8 mouse cellular contexts compared by ENCODE assay signal in the genomic region with DNA sequence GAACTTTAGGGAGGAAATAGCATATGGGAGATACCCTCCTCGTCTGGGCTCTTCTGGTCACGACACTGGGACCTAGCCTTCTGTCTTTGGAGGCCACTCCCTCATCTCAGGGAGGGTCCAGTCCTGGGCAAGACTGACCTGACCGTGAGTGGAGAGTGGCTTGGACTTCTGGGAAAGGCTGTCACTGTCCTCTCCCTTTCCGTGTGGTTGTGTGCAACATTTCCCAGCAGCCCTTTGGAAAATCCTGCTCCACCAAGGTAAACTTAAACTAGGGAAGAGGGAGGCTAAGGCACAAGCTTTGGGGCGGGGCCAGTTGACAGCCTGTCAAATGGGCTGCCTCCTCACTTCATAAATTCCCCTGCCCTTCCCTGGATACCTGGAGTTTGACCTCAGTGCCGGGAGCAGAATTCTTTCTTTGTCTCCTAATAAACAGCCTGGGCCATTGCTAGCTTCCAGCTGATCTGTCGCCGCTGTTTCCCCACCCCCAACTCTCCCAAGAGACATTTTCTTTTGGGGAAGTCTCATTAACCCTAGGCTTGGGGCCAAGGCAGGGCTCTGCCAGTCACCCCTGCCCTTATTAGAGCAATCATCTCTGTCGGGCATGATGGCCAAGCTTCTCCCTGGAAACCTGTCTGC. TPM values are rescaled to one million over a fixed set of nuclear protein-coding genes. Genes with fewer than 3 reads are reported as not detected.
DNase-seq lines count a peak whose midpoint lies in the region; ATAC-seq and TF ChIP-seq lines count a peak whose summit lies in the region.

No protein-coding gene starts in this region.

- no peaks in the 10 kb centered on the region for H3K79me2 ChIP-seq in liver, adult 2 months (ENCODE audit: control insufficient read depth, insufficient read depth, low read length)

- H3K4me1 ChIP-seq in liver, adult 2 months (ENCODE audit: control insufficient read depth, insufficient read depth, low read length): peaks cover 2% of the 10 kb centered on the region; the same call in 1 of the 2 replicates
- peaks cover 11% of the 10 kb centered on the region for H3K4me1 ChIP-seq in liver, embryonic 11.5 days (replicated peaks; ENCODE audit: control insufficient read depth, insufficient read depth, low read length)
- H3K4me1 ChIP-seq in embryonic facial prominence, embryonic 14.5 days (ENCODE audit: control insufficient read depth, insufficient read depth, low read length): peaks cover 27% of the 10 kb centered on the region
- peaks cover 32% of the 10 kb centered on the region for H3K4me1 ChIP-seq in kidney, embryonic 15.5 days

- no peaks in the 10 kb centered on the region for H3K27me3 ChIP-seq in liver, adult 2 months (ENCODE audit: control insufficient read depth, insufficient read depth, low read length)
- no peaks in the 10 kb centered on the region for H3K27me3 ChIP-seq in liver, embryonic 11.5 days (replicated peaks; ENCODE audit: control insufficient read depth, insufficient read depth, low read length)
- H3K27me3 ChIP-seq in embryonic facial prominence, embryonic 14.5 days (replicated peaks; ENCODE audit: control insufficient read depth, insufficient read depth, low read length): no peaks in the 10 kb centered on the region
- peaks cover 13% of the 10 kb centered on the region for H3K27me3 ChIP-seq in kidney, embryonic 15.5 days

- H3K9ac ChIP-seq in liver, adult 2 months (ENCODE audit: low read depth, low read length): no peak overlapping the region
- no peak overlapping the region for H3K9ac ChIP-seq in liver, embryonic 11.5 days (ENCODE audit: low read depth, low read length)
- no peak overlapping the region for H3K9ac ChIP-seq in embryonic facial prominence, embryonic 14.5 days (ENCODE audit: low read depth, low read length)
- no peak overlapping the region for H3K9ac ChIP-seq in kidney, embryonic 15.5 days

- H3K9me3 ChIP-seq in liver, embryonic 11.5 days (ENCODE audit: control insufficient read depth, low read length): no peaks in the 10 kb centered on the region
- no peaks in the 10 kb centered on the region for H3K9me3 ChIP-seq in embryonic facial prominence, embryonic 14.5 days (ENCODE audit: control insufficient read depth, low read length)
- H3K9me3 ChIP-seq in kidney, embryonic 15.5 days (replicated peaks): no peaks in the 10 kb centered on the region

- no peak overlapping the region for H3K4me3 ChIP-seq in liver, adult 2 months (ENCODE audit: insufficient read depth, low read depth, low read length)
- no peak overlapping the region for H3K4me3 ChIP-seq in liver, embryonic 11.5 days (ENCODE audit: low read depth, low read length)
- no peak overlapping the region for H3K4me3 ChIP-seq in embryonic facial prominence, embryonic 14.5 days (ENCODE audit: low read depth, low read length)
- no peak overlapping the region for H3K4me3 ChIP-seq in kidney, embryonic 15.5 days (replicated peaks)

- H3K27ac ChIP-seq in liver, adult 2 months (replicated peaks; ENCODE audit: insufficient read depth, low read depth, low read length): no peak overlapping the region
- H3K27ac ChIP-seq in liver, embryonic 11.5 days (ENCODE audit: low read depth, low read length): no peak overlapping the region
- no peak overlapping the region for H3K27ac ChIP-seq in embryonic facial prominence, embryonic 14.5 days (replicated peaks; ENCODE audit: low read depth, low read length)
- H3K27ac ChIP-seq in kidney, embryonic 15.5 days: peak overlapping the region; percentile 54

- 25% methylated on average over 9 of the region's 9 CpGs for WGBS in liver, adult 2 months
- WGBS in liver, embryonic 11.5 days: 34% methylated on average over 9 of the region's 9 CpGs
- 24% methylated on average over 9 of the region's 9 CpGs for WGBS in embryonic facial prominence, embryonic 14.5 days
- 22% methylated on average over 9 of the region's 9 CpGs for WGBS in kidney, embryonic 15.5 days

- H3K36me3 ChIP-seq in liver, adult 2 months (ENCODE audit: control insufficient read depth, insufficient read depth, low read length): no peaks in the 10 kb centered on the region
- no peaks in the 10 kb centered on the region for H3K36me3 ChIP-seq in liver, embryonic 11.5 days (ENCODE audit: control insufficient read depth, insufficient read depth, low read length)
- no peaks in the 10 kb centered on the region for H3K36me3 ChIP-seq in embryonic facial prominence, embryonic 14.5 days (ENCODE audit: control insufficient read depth, insufficient read depth, low read length)
- no peaks in the 10 kb centered on the region for H3K36me3 ChIP-seq in kidney, embryonic 15.5 days

- no peak for ATAC-seq in liver, embryonic 11.5 days (replicated peaks; ENCODE audit: low FRiP score)
- ATAC-seq in embryonic facial prominence, embryonic 14.5 days (ENCODE audit: low read depth): peak; percentile 42; the same call in 1 of the 2 replicates
- peak; percentile 63 for ATAC-seq in kidney, embryonic 15.5 days (replicated peaks; ENCODE audit: low FRiP score)

- TF ChIP-seq POLR2A in liver, adult 2 months (IDR thresholded peaks at IDR 0.05; ENCODE audit: extremely low read depth, insufficient read depth, low read length): no peak

- intact Hi-C loops in heart, postnatal 10 days (cut with DNase I): no loop called here

- peak; percentile 53 for DNase-seq in liver, adult 2 months (ENCODE audit: extremely low read depth, low read depth, low spot score)
- no peak for DNase-seq in liver, embryonic 11.5 days (ENCODE audit: low spot score)
- DNase-seq in embryonic facial prominence, embryonic 14.5 days (ENCODE audit: low spot score): peak; percentile 68
- peak; percentile 91 for DNase-seq in retina, embryonic 14.5 days (ENCODE audit: low spot score)
- no peak for DNase-seq in thymus, postnatal 0 days (ENCODE audit: low spot score)
- DNase-seq in spleen, adult 18-20 months: no peak
- DNase-seq in heart, postnatal 10 days: no peak

- H3K4me2 ChIP-seq in liver, embryonic 11.5 days: no peak overlapping the region
- H3K4me2 ChIP-seq in embryonic facial prominence, embryonic 14.5 days (ENCODE audit: low read depth, low read length): no peak overlapping the region
- peak overlapping the region; percentile 34 for H3K4me2 ChIP-seq in kidney, embryonic 15.5 days

- TF ChIP-seq CTCF in liver, adult 2 months (IDR thresholded peaks at IDR 0.05; ENCODE audit: low read depth, low read length): no peak

RNA-seq across cellular contexts. Expression of a gene that starts 51.0 kb away (rescaled TPM):
- total RNA-seq in liver, adult 2 months (2014; rRNA removed): 6.5 and 8.2 TPM in 2 replicates
- 4.2 and 4.3 TPM in 2 replicates for polyA plus RNA-seq in liver, adult 2 months (2012; rRNA removed)
- 34.6 and 36.3 TPM in 2 replicates for polyA plus RNA-seq in liver, embryonic 11.5 days (2014; fragmentation: Nextera tagmentation; extraction: Ambion mirVana)
- 23.4 and 26.8 TPM in 2 replicates for polyA plus RNA-seq in embryonic facial prominence, embryonic 14.5 days (2014; fragmentation: Nextera tagmentation; extraction: Ambion mirVana)
- polyA plus RNA-seq in kidney, embryonic 15.5 days (2015; fragmentation: Nextera tagmentation; extraction: Ambion mirVana): 28.9 and 31.5 TPM in 2 replicates
- 34.7 and 39.2 TPM in 2 replicates for polyA plus RNA-seq in thymus, postnatal 0 days (2015; fragmentation: Nextera tagmentation; extraction: Ambion mirVana)
- 10 to 100 TPM; 10.1 to 11.9 TPM for total RNA-seq in heart, postnatal 10 days (2021)

RNA-seq across cellular contexts. Expression of a gene that starts 51.0 kb away (rescaled TPM):
- 3.0 and 4.0 TPM in 2 replicates for total RNA-seq in liver, adult 2 months (2014; rRNA removed)
- 3.8 and 5.8 TPM in 2 replicates for polyA plus RNA-seq in liver, adult 2 months (2012; rRNA removed)
- polyA plus RNA-seq in liver, embryonic 11.5 days (2014; fragmentation: Nextera tagmentation; extraction: Ambion mirVana): 30.4 and 31.3 TPM in 2 replicates
- 37.3 and 39.7 TPM in 2 replicates for polyA plus RNA-seq in embryonic facial prominence, embryonic 14.5 days (2014; fragmentation: Nextera tagmentation; extraction: Ambion mirVana)
- 37.6 and 41.2 TPM in 2 replicates for polyA plus RNA-seq in kidney, embryonic 15.5 days (2015; fragmentation: Nextera tagmentation; extraction: Ambion mirVana)
- polyA plus RNA-seq in thymus, postnatal 0 days (2015; fragmentation: Nextera tagmentation; extraction: Ambion mirVana): 33.1 and 35.1 TPM in 2 replicates
- total RNA-seq in heart, postnatal 10 days (2021): 10 to 100 TPM; 14.3 to 16.7 TPM

Comparison
In these comparisons a context has a peak if more than half of its experiments do, and no peak if none do; other contexts are left out.
1. DNase-seq: peak in liver, adult 2 months (single experiment), embryonic facial prominence, embryonic 14.5 days (single experiment) and retina, embryonic 14.5 days (single experiment); none in liver, embryonic 11.5 days (single experiment), thymus, postnatal 0 days (single experiment), spleen, adult 18-20 months (0 of 2) and heart, postnatal 10 days (0 of 2).